ENCODE assay signal across 33 mouse cellular contexts in genomic region chr3:65129625-65130024, GRCm38 (mm10). TPM values are rescaled to one million over a fixed set of nuclear protein-coding genes. Genes with fewer than 3 reads are reported as not detected.
"Had no signal": no experiment of that assay in that cellular context is flagged by ENCODE, and none has a peak within 500 bp of the region (broad histone marks: within the 10 kb centered on the region; RNA-seq: fewer than 3 reads in every experiment).

No protein-coding gene starts in this region.

- H3K9me3 ChIP-seq: limb, embryonic 10.5 days; limb, embryonic 12.5 days; limb, embryonic 13.5 days; limb, embryonic 15.5 days; liver, embryonic 12.5 days; liver, embryonic 13.5 days; liver, embryonic 15.5 days; lung, embryonic 15.5 days; megakaryocyte, embryonic 14.5 days; midbrain, embryonic 10.5 days; midbrain, embryonic 12.5 days; midbrain, embryonic 13.5 days; midbrain, embryonic 15.5 days had no signal

- H3K4me1 ChIP-seq: limb, embryonic 10.5 days; limb, embryonic 12.5 days; limb, embryonic 13.5 days; limb, embryonic 15.5 days; liver, embryonic 12.5 days; liver, embryonic 13.5 days; liver, embryonic 15.5 days; lung, embryonic 15.5 days; megakaryocyte, embryonic 14.5 days; midbrain, embryonic 12.5 days; midbrain, embryonic 13.5 days; midbrain, embryonic 15.5 days had no signal

- H3K4me2 ChIP-seq: limb, embryonic 12.5 days; limb, embryonic 13.5 days; limb, embryonic 15.5 days; liver, embryonic 11.5 days; liver, embryonic 12.5 days; liver, embryonic 13.5 days; liver, embryonic 15.5 days; lung, embryonic 14.5 days; lung, embryonic 15.5 days; midbrain, embryonic 11.5 days; midbrain, embryonic 12.5 days; midbrain, embryonic 13.5 days; midbrain, embryonic 15.5 days had no signal

- H3K9ac ChIP-seq: limb, embryonic 12.5 days; limb, embryonic 13.5 days; limb, embryonic 15.5 days; liver, embryonic 12.5 days; liver, embryonic 13.5 days; liver, embryonic 14.5 days; liver, embryonic 15.5 days; liver, postnatal 0 days; lung, embryonic 14.5 days; lung, embryonic 15.5 days; midbrain, embryonic 12.5 days; midbrain, embryonic 13.5 days; midbrain, embryonic 15.5 days had no signal

- H3K4me3 ChIP-seq: limb, embryonic 10.5 days; limb, embryonic 12.5 days; limb, embryonic 13.5 days; limb, embryonic 15.5 days; liver, embryonic 12.5 days; liver, embryonic 13.5 days; liver, embryonic 15.5 days; lung, embryonic 15.5 days; megakaryocyte, embryonic 14.5 days; midbrain, embryonic 10.5 days; midbrain, embryonic 12.5 days; midbrain, embryonic 13.5 days; midbrain, embryonic 15.5 days had no signal

- H3K27ac ChIP-seq: limb, embryonic 10.5 days; limb, embryonic 12.5 days; limb, embryonic 13.5 days; limb, embryonic 15.5 days; liver, embryonic 12.5 days; liver, embryonic 13.5 days; liver, embryonic 14.5 days; liver, embryonic 15.5 days; lung, embryonic 15.5 days; macrophage; midbrain, embryonic 10.5 days; midbrain, embryonic 12.5 days; midbrain, embryonic 13.5 days; midbrain, embryonic 15.5 days had no signal

- ATAC-seq: liver, embryonic 12.5 days; liver, postnatal 0 days; lung, postnatal 0 days; midbrain, embryonic 13.5 days; midbrain, embryonic 15.5 days; midbrain, embryonic 16.5 days had no signal

- DNase-seq: left cerebral cortex, postnatal 4 days; liver; liver, embryonic 13.5 days; liver, postnatal 0 days; lung, adult 18-20 months; lung, adult 2 months; lung, embryonic 14.5 days; lung, postnatal 10 days; lung, postnatal 14 days; lung, postnatal 36 days; lung, postnatal 4 days; midbrain, embryonic 14.5 days had no signal

- H3K36me3 ChIP-seq: limb, embryonic 10.5 days; limb, embryonic 12.5 days; limb, embryonic 13.5 days; limb, embryonic 15.5 days; liver, embryonic 12.5 days; liver, embryonic 13.5 days; liver, embryonic 15.5 days; lung, embryonic 15.5 days; midbrain, embryonic 10.5 days; midbrain, embryonic 12.5 days; midbrain, embryonic 13.5 days; midbrain, embryonic 15.5 days had no signal

- H3K27me3 ChIP-seq: limb, embryonic 12.5 days; limb, embryonic 13.5 days; limb, embryonic 15.5 days; liver, embryonic 12.5 days; liver, embryonic 13.5 days; liver, embryonic 15.5 days; lung, embryonic 15.5 days; megakaryocyte, embryonic 14.5 days; midbrain, embryonic 12.5 days; midbrain, embryonic 13.5 days; midbrain, embryonic 15.5 days had no signal

RNA-seq across cellular contexts. Expression of gene Kcnab1, which starts 20.4 kb away (rescaled TPM):
- total RNA-seq: megakaryocyte, adult 5-6 weeks; megakaryocyte-erythroid progenitor cell, adult 5-6 weeks; monocyte, adult 5-6 weeks had no signal
